Mouse (Mus musculus) C2C12 (cell line): ENCODE measurements around the gene Ccl17.

ENCODE experiments used
- CTCF ChIP-seq: IDR thresholded peaks from one replicate; pipeline ENCODE4 v1.5.1; 2011; ENCODE audit not compliant: control insufficient read depth, insufficient read depth, insufficient read length
- FOSL1 ChIP-seq: IDR thresholded peaks from one replicate; pipeline ENCODE4 v1.8.0; 2011; ENCODE audit warnings: mild to moderate bottlenecking, low read length; ENCODE audit not compliant: poor library complexity, insufficient read depth, severe bottlenecking
- MAX ChIP-seq: IDR thresholded peaks from one replicate; pipeline ENCODE4 v1.6.1; 2011; ENCODE audit warnings: mild to moderate bottlenecking, control low read depth
- MYOG ChIP-seq: IDR thresholded peaks from one replicate; pipeline ENCODE4 v1.6.1; 2011; ENCODE audit not compliant: control insufficient read depth, insufficient read length; ENCODE audit errors: extremely low read depth
- USF1 ChIP-seq: IDR thresholded peaks from one replicate; pipeline ENCODE4 v1.6.1; 2011; ENCODE audit warnings: low read depth, mild to moderate bottlenecking, control low read depth, moderate library complexity

DNA sequence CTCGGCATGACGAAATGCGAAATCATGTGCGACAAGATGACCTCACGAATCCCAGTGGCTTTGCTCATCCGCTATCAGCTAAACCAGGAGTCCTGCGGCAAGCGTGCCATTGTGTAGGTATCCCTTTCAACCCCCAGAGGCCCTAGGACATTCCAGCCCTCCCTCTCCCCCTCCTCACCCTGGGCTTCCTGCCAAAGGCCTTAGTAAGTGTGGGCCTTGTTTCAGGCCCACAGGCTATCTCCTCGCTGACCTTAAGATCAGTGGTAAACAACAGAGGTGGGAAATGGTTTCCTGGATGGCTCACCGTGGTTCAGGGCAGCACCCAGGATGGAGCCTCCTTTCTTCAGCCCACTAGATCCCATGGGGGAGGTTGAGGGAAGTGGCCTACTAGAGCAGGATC is 32.2 kb upstream of the Ccl17 start:
- no peak for TF ChIP-seq CTCF
- TF ChIP-seq USF1, result no peak
- TF ChIP-seq MYOG, result no peak
- no peak for TF ChIP-seq FOSL1
- TF ChIP-seq MAX, result no peak
